Mouse (Mus musculus): Measurements from ENCODE around the gene Fam213b. TPM values are rescaled to one million over a fixed set of nuclear protein-coding genes. Genes with fewer than 3 reads are reported as not detected.
A peak's percentile ranks its signal among the peaks of the same experiment; 100 is the strongest.

The Fam213b gene
- 45.7 and 47.8 TPM in 2 replicates for polyA plus RNA-seq (2016; fragmentation: Nextera tagmentation; extraction: Ambion mirVana)

DNA sequence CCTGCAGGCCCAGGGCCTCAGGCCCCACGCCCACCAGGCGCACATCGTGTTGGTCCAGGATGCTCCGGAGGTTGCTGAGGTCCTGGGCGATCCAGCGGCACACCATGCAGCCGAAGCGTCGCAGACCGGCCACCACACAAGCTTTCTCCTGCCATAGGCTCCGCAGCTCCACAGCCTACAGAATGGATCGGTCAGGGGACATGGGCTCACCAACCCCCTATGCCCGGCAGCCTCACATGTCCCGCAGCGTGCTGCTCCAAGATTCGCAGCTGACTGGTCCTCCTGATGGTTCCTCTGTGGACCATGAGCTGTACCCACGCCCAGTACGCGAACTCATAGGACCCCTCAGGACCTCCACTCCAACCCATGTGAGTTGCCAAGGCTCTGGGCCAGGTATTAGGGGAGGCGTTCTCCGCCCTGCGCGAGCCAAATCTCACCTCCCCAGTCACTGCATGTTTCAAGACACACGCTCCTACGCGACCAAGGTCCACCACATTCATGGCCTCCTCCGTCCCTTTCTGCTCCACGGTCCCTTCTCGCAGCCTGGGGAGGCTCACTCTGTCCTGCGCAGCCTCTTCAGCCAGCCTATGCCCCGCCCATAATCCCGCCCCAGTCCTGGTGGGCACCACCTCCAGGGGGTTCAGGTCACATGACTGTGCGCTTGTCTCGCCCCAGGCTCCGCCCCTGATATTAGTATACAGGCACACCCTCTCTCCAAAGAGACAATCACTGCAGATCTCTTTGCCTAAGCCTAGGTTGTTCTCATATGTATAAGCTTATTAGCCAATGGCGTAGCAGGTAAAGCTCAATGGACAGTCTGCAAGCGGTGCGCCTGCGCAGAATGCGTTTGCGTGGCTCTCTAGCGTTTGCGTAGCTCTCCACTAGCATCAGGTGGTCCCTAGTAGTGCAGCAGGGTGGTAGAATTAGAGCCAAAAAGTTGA, at the start of gene Fam213b:
TSS of gene Fam213b (minus strand) at position 630 of the 941 bp plus-strand sequence.
- H3K9me3 ChIP-seq: no peaks in the 10 kb centered on the region
- H3K36me3 ChIP-seq: no peaks in the 10 kb centered on the region
- H3K27ac ChIP-seq: peak within 1 kb of the TSS; percentile 24
- H3K4me1 ChIP-seq: peaks cover 16% of the 10 kb centered on the region
- H3K4me3 ChIP-seq: peak within 1 kb of the TSS; percentile 57
- peak; percentile 92 for ATAC-seq (ENCODE audit: insufficient number of reproducible peaks, insufficient read depth, low FRiP score, low TSS enrichment)
- H3K4me2 ChIP-seq (replicated peaks): peak within 1 kb of the TSS; percentile 77
- H3K9ac ChIP-seq: peak within 1 kb of the TSS; percentile 76
- WGBS: 3% methylated on average over 43 of the region's 43 CpGs
- no peaks in the 10 kb centered on the region for H3K27me3 ChIP-seq

DNA sequence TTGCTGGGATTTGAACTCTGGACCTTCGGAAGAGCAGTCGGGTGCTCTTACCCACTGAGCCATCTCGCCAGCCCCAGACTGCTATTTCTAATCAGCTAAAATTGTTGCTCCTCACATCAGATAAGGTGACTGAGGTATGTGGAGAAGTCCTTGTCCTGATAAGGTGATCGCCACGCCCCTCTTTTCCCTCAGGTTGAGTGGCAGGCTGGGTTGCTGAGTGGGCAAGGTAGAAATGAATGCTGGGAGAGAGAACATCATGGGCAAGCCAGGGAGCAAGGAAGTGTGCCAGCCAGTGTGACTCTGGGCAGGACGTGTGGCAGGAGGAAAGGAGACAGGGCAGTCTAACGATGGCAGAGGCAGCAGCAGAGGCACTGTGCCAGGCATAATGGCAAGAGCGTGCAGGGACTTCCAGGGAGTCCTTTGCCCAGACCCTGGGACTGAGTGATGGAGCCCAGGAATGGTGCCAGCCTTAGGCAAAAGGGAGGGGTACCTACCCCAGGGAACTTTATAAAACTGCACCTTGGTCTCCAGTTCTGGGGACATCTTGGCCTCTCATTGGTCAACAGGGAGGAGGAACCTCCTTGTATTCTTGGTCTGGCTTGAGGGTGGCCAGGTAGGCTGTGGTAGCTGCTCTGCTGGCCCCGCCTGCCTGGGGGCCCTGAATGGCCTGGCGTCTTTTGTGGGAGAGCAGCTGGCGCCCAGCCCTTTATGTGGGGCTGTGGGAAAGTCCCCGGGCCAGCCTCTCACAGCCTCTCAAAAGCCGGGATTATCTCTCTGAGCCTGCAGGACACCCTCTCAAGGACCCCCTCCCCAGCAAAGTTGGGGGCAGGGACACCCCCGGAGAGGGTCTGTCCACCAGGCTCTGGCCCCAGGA, 49.4 kb upstream of the Fam213b start:
- Histone ChIP-seq H3K9ac (no peak overlapping the region), H3K36me3 (no peaks in the 10 kb centered on the region), H3K27me3 (peaks cover 53% of the 10 kb centered on the region), H3K4me1 (peaks cover 26% of the 10 kb centered on the region), H3K4me3 (no peak overlapping the region), H3K9me3 (no peaks in the 10 kb centered on the region), H3K4me2 (replicated peaks) (no peak overlapping the region), H3K27ac (no peak overlapping the region)
- 47% methylated on average over 14 of the region's 14 CpGs for WGBS
- no peak for ATAC-seq (ENCODE audit: insufficient number of reproducible peaks, insufficient read depth, low FRiP score, low TSS enrichment)

DNA sequence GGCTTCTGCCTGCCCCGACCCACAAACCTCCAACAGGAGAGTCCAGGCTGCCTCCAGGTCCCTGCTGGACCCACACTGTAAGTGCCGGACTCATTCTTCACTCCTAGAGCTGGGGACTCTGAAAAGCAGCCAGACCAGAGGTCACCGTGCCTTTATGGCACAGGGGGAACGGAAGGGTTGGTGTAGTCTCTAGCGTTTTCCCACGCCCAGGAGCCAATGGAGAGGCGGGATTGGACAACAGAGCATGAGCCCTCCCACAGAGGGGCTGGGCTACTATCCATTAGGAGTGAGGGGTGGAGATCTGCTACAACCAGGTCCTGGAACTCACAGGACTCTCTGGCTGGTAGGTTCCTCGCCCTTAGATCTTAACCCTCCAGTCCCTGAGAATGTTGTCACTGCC, 47.4 kb upstream of the Fam213b start:
- peak; percentile 86; the same call in 1 of the 2 replicates for ATAC-seq (ENCODE audit: insufficient number of reproducible peaks, insufficient read depth, low FRiP score, low TSS enrichment)
- no peaks in the 10 kb centered on the region for H3K9me3 ChIP-seq
- H3K36me3 ChIP-seq: no peaks in the 10 kb centered on the region
- 0 out of 2 replicates have a peak overlapping the region, but pooled peaks have one; percentile 5 for H3K9ac ChIP-seq
- H3K4me3 ChIP-seq: peak overlapping the region; percentile 16; the same call in 1 of the 2 replicates
- peaks cover 33% of the 10 kb centered on the region for H3K27me3 ChIP-seq
- H3K4me2 ChIP-seq (replicated peaks): peak overlapping the region; percentile 47
- peaks cover 18% of the 10 kb centered on the region for H3K4me1 ChIP-seq
- H3K27ac ChIP-seq: no peak overlapping the region
- 4% methylated on average over 8 of the region's 8 CpGs for WGBS

DNA sequence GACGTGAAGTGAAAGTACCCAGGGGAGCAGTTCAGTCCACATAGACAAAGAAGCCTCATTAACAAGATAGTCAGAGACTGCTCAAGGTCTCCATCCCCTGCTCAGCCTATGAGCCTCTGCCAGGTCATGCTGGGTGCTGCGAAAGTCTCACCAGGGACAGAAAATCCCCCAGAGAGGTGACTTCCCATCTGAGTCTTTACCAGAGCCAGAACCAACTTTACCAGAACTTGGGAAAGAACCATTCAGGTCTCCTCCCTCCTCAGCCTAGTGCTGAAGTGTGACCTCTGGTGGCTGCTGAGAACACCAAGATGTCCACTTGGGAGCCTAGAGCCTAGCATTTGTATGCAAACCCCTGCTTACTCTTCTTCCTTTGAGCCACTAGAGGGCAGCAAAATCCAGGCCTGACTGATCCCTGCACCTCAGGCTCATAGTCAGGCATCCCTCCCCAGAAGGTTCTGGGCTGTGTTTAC, 45.2 kb upstream of the Fam213b start:
- H3K4me3 ChIP-seq: no peak overlapping the region
- peaks cover 12% of the 10 kb centered on the region for H3K27me3 ChIP-seq
- H3K36me3 ChIP-seq: no peaks in the 10 kb centered on the region
- no peak overlapping the region for H3K4me2 ChIP-seq (replicated peaks)
- 21% methylated on average over 2 of the region's 2 CpGs for WGBS
- peak; percentile 54 for ATAC-seq (ENCODE audit: insufficient number of reproducible peaks, insufficient read depth, low FRiP score, low TSS enrichment)
- H3K9me3 ChIP-seq: no peaks in the 10 kb centered on the region
- peaks cover 13% of the 10 kb centered on the region for H3K4me1 ChIP-seq
- H3K9ac ChIP-seq: no peak overlapping the region
- no peak overlapping the region for H3K27ac ChIP-seq

DNA sequence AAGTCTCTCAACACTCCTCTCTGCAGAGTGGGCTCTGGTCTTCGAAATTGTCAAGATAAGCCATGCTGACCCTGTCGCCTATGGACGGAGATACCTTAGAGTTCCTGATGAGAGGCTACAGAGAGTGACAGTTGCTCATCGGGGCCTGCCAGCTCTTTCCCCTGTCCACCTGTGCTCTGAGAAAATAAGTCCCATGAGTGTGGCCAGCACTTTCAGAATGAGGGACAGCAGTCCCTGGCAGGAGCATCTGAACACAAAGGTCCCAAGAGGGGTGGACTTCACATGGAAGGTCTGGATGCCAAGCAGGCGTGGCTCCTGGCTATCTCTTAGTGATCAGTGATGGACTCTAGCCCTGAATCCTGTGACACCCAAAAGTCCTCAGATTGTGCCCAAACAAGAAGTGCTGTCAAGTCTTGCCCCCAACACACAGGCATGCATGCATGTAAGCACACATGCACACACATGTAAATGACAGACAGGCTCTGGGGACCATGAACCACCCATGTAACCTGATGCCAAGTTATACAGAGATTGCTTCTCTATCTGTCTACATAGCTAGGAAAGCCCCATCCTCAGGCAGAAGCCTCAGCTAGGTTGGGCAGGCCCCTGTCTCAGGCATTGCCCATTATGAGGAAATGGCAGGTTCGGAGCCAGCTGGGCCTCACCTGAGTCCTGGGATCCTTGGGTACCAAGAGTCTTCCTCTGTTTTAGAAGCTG, 44.5 kb upstream of the Fam213b start:
- H3K9ac ChIP-seq: no peak overlapping the region
- H3K4me2 ChIP-seq (replicated peaks): no peak overlapping the region
- no peak for ATAC-seq (ENCODE audit: insufficient number of reproducible peaks, insufficient read depth, low FRiP score, low TSS enrichment)
- H3K9me3 ChIP-seq: no peaks in the 10 kb centered on the region
- H3K27me3 ChIP-seq: peaks cover 5% of the 10 kb centered on the region
- H3K4me1 ChIP-seq: peaks cover 8% of the 10 kb centered on the region
- no peaks in the 10 kb centered on the region for H3K36me3 ChIP-seq
- no peak overlapping the region for H3K4me3 ChIP-seq
- 85% methylated on average over 6 of the region's 6 CpGs for WGBS
- no peak overlapping the region for H3K27ac ChIP-seq

DNA sequence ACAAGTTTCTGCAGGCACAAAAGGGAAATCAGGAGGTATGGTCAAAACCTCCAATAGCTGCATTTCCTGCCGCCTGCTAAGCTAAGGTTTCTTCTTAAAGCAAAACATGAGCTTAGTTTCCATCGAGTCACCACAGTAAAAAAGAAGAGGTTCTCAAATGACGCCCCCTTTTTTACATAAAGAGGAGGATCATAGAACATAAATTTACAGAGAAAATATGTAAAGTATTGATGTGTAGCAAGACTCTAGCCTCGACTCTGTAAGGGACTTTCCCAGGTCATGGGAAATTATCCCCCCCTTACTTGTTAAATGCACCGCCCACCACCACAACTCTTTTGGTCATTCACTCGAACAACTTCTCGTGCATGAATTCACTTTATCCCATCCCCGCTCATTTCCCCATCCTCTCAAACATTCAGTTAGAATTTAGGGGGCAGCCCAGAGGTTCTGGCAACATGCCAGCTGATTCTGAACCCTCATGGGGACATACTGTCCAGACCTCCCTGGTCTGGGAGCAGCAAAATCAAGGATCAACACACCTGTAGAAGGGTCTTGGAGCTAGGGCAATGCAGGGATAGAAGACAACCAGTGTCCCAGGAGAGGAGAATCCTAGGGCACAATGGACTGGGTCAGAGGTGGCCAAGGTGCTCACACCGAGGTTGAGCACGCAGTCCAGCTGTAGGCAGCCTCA, 43.8 kb upstream of the Fam213b start:
- no peaks in the 10 kb centered on the region for H3K36me3 ChIP-seq
- peaks cover 8% of the 10 kb centered on the region for H3K4me1 ChIP-seq
- no peaks in the 10 kb centered on the region for H3K9me3 ChIP-seq
- 79% methylated on average over 10 of the region's 10 CpGs for WGBS
- no peak overlapping the region for H3K4me3 ChIP-seq
- no peak overlapping the region for H3K27ac ChIP-seq
- H3K27me3 ChIP-seq: no peaks in the 10 kb centered on the region
- H3K4me2 ChIP-seq (replicated peaks): no peak overlapping the region
- no peak for ATAC-seq (ENCODE audit: insufficient number of reproducible peaks, insufficient read depth, low FRiP score, low TSS enrichment)
- no peak overlapping the region for H3K9ac ChIP-seq

DNA sequence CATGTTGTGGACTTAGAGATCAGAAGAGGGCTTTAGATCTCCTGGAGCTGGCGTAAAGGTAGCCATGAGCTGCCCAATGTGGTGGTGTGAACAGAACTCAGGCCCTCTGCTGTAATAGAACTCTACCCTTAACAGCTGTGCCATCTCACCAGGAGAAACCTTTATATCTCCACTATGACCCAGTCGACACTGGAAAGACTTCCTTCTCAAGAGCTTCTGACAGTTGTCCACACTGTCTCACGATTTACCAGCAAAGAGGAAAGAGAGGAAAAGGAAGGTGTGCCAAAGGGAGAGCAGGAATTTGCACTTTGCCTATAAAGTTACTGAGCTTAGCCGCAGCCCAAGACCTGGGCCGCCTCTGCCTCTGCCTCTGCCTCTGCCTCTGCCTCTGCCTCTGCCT, 42.9 kb upstream of the Fam213b start:
- no peak overlapping the region for H3K4me2 ChIP-seq (replicated peaks)
- H3K4me1 ChIP-seq: peaks cover 8% of the 10 kb centered on the region
- no peaks in the 10 kb centered on the region for H3K36me3 ChIP-seq
- H3K27me3 ChIP-seq: no peaks in the 10 kb centered on the region
- H3K9me3 ChIP-seq: no peaks in the 10 kb centered on the region
- no peak for ATAC-seq (ENCODE audit: insufficient number of reproducible peaks, insufficient read depth, low FRiP score, low TSS enrichment)
- H3K27ac ChIP-seq: no peak overlapping the region
- H3K9ac ChIP-seq: no peak overlapping the region
- 91% methylated on average over 5 of the region's 5 CpGs for WGBS
- H3K4me3 ChIP-seq: no peak overlapping the region

DNA sequence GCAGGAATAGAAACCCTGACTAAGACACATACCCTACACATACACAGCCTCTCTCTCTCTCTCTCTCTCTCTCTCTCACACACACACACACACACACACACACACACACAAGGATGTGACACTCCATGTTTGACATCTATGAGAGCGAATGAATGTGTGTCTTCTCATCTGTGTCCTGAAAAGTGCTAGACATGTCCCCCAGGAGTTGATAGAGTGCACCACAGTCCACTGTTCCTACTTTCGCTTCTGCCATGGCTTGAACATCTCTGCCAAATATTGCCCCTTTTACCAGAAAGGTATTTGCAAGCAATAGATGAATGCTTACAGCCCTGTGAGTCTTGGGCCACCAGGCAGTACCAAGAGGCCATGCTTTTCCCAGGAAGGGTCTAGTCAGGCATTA, 41.2 kb upstream of the Fam213b start:
- H3K9ac ChIP-seq: no peak overlapping the region
- no peak overlapping the region for H3K4me2 ChIP-seq (replicated peaks)
- H3K4me3 ChIP-seq: no peak overlapping the region
- H3K36me3 ChIP-seq: no peaks in the 10 kb centered on the region
- H3K4me1 ChIP-seq: no peaks in the 10 kb centered on the region
- no peak for ATAC-seq (ENCODE audit: insufficient number of reproducible peaks, insufficient read depth, low FRiP score, low TSS enrichment)
- 85% methylated on average over 2 of the region's 2 CpGs for WGBS
- H3K27me3 ChIP-seq: no peaks in the 10 kb centered on the region
- H3K27ac ChIP-seq: no peak overlapping the region
- no peaks in the 10 kb centered on the region for H3K9me3 ChIP-seq

DNA sequence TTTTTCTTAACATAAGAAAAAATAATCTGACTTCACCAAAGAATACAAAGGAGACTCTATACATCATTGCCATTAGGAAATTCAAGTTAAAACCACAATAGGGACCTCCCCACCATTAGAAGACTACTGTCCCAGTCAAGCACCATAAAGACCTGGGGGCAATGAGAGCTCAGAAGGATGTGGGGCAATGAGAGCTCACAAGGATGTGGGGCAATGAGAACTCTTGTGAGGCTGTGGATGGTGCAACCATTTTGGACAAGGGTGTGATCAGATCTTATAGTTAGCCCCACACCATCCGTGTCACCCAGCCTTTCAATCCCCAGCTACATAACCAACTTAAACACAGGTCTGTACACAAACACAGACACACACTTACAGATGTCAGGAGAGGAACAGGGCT, 38.8 kb upstream of the Fam213b start:
- Histone ChIP-seq H3K4me1 (no peaks in the 10 kb centered on the region), H3K4me3 (no peak overlapping the region), H3K36me3 (no peaks in the 10 kb centered on the region), H3K9me3 (no peaks in the 10 kb centered on the region), H3K4me2 (replicated peaks) (no peak overlapping the region), H3K27ac (no peak overlapping the region), H3K9ac (no peak overlapping the region), H3K27me3 (peaks cover 3% of the 10 kb centered on the region; the same call in 1 of the 2 replicates)
- WGBS: 85% methylated on average over 1 of the region's 1 CpGs
- no peak for ATAC-seq (ENCODE audit: insufficient number of reproducible peaks, insufficient read depth, low FRiP score, low TSS enrichment)

DNA sequence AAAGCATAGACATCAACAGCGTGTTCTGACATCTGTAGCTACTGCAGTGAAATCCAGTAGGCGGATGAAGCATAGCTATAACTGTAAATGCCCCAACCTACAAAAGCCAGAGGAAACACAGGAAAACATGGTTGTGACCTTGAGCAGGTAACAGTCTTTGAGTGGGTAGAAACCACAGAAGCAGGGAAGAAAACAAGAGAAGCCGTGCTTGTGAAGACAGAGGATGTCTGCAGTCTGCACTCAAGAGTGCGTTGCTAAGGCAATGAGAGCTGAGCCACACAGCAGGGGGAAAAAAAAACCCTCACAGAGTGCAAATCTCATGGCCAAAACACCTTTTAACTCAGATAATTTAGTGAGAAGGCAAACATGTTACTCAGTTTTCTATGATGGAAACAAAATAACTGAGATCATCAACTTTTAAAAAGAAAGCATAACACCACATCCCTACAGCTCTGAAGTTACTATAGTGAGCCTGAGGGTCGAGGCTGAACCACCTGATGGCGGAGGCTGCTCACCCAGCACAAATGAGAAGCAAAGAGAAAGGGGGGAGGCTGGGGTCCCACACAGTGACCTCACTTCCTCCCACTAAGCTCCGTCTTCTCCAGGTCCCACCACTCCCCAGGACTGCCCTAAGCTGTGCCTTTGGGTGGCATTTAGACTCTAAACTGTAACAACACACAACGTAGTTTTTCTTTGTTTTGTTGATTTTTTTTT, 37.8 kb upstream of the Fam213b start:
- no peak for ATAC-seq (ENCODE audit: insufficient number of reproducible peaks, insufficient read depth, low FRiP score, low TSS enrichment)
- Histone ChIP-seq H3K4me2 (replicated peaks) (no peak overlapping the region), H3K4me1 (no peaks in the 10 kb centered on the region), H3K27me3 (peaks cover 3% of the 10 kb centered on the region; the same call in 1 of the 2 replicates), H3K9me3 (no peaks in the 10 kb centered on the region), H3K27ac (no peak overlapping the region), H3K36me3 (no peaks in the 10 kb centered on the region), H3K9ac (no peak overlapping the region), H3K4me3 (no peak overlapping the region)
- 59% methylated on average over 8 of the region's 8 CpGs for WGBS
